Mouse (Mus musculus) c-Kit-positive CD71-negative TER-119-negative erythroid progenitor cells, embryonic 14.5 days (primary cell): Measurements from ENCODE around the gene Eif2d.
A peak's percentile ranks its signal among the peaks of the same experiment; 100 is the strongest.

Experiments used
- DNase-seq: peaks from one replicate; pipeline ENCODE4 v3.0.0-alpha.2; 2013; ENCODE audit warnings: low read depth

The Eif2d gene

GRCm38 (mm10) chr1:131184253-131184955 lies 31.4 kb downstream of the Eif2d start:
- peak; percentile 40 for DNase-seq

- no peak for DNase-seq
Observed at GRCm38 (mm10) chr1:131184956-131185660, 32.1 kb downstream of the Eif2d start.

GRCm38 (mm10) chr1:131185821-131186506 lies 33.0 kb downstream of the Eif2d start:
- DNase-seq: no peak

GRCm38 (mm10) chr1:131186995-131187394 lies 34.0 kb downstream of the Eif2d start:
- DNase-seq: no peak

GRCm38 (mm10) chr1:131187856-131188255 lies 34.9 kb downstream of the Eif2d start:
- no peak for DNase-seq

GRCm38 (mm10) chr1:131188655-131189054 lies 35.7 kb downstream of the Eif2d start:
- no peak for DNase-seq

- DNase-seq: no peak
Observed at GRCm38 (mm10) chr1:131193746-131194145, 40.8 kb downstream of the Eif2d start.

GRCm38 (mm10) chr1:131195653-131196052 lies 42.7 kb downstream of the Eif2d start:
- no peak for DNase-seq

- DNase-seq: no peak
Observed at GRCm38 (mm10) chr1:131196107-131196506, 43.1 kb downstream of the Eif2d start.

GRCm38 (mm10) chr1:131198417-131198960 lies 45.5 kb downstream of the Eif2d start:
- DNase-seq: no peak

- DNase-seq: peak; percentile 37
Observed at GRCm38 (mm10) chr1:131199118-131199821, 46.3 kb downstream of the Eif2d start.

GRCm38 (mm10) chr1:131199976-131200375 lies 47.0 kb downstream of the Eif2d start:
- peak; percentile 74 for DNase-seq

GRCm38 (mm10) chr1:131200588-131200987 lies 47.6 kb downstream of the Eif2d start:
- DNase-seq: no peak

GRCm38 (mm10) chr1:131201391-131201790 lies 48.4 kb downstream of the Eif2d start:
- no peak for DNase-seq

GRCm38 (mm10) chr1:131204461-131204860 lies 51.5 kb downstream of the Eif2d start:
- no peak for DNase-seq

GRCm38 (mm10) chr1:131206342-131206741 lies 53.4 kb downstream of the Eif2d start:
- no peak for DNase-seq

GRCm38 (mm10) chr1:131207531-131207930 lies 54.5 kb downstream of the Eif2d start:
- peak; percentile 56 for DNase-seq

GRCm38 (mm10) chr1:131208081-131208480 lies 55.1 kb downstream of the Eif2d start:
- DNase-seq: no peak

GRCm38 (mm10) chr1:131208800-131209199 lies 55.8 kb downstream of the Eif2d start:
- DNase-seq: no peak

GRCm38 (mm10) chr1:131209971-131210426 lies 57.0 kb downstream of the Eif2d start:
- no peak for DNase-seq

GRCm38 (mm10) chr1:131211655-131212054 lies 58.7 kb downstream of the Eif2d start:
- no peak for DNase-seq

- no peak for DNase-seq
Observed at GRCm38 (mm10) chr1:131212956-131213355, 60.0 kb downstream of the Eif2d start.
